Mouse (Mus musculus): ENCODE measurements at regions not wholly inside any gene's neighbourhood (a gene's known extent, or its start where the extent isn't known, plus 50 kb on each side); places are given as distances from the start of the nearest gene placed in this dataset.
A peak's percentile ranks its signal among the peaks of the same experiment; 100 is the strongest.

DNA sequence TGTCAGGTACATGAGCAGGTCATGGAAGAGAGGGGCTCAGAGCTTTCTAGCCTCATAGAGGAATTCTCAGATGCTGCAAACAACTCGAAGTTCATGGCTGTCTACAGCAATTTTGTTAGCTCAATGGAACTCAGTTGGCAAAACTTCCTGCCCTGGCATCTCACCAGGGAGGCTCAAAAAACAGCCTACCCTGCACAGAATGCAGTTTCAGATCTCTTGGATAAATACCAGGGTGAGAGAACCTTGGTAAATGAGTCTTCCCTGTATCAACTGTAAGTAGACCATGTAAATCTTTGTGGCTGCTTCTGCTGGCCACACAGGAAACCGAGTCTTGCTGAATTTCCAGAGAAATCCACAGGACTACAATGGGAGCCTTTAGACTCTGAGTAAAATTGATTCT is 101.1 kb upstream of the Rapgef5 start:
- Histone ChIP-seq H3K4me1 (ENCODE audit: control insufficient read depth, insufficient read depth, low read length) (peaks cover 7% of the 10 kb centered on the region; the same call in 1 of the 2 replicates), H3K9me3 (ENCODE audit: control insufficient read depth, low read length) (no peaks in the 10 kb centered on the region), H3K27me3 (replicated peaks; ENCODE audit: control insufficient read depth, insufficient read depth, low read length) (no peaks in the 10 kb centered on the region), H3K4me2 (ENCODE audit: low read depth, low read length) (no peak overlapping the region), H3K4me3 (ENCODE audit: low read length) (no peak overlapping the region), H3K27ac (ENCODE audit: low read length) (no peak overlapping the region), H3K36me3 (ENCODE audit: control insufficient read depth, insufficient read depth, low read length) (no peaks in the 10 kb centered on the region), H3K9ac (ENCODE audit: low read depth, low read length) (no peak overlapping the region)
- WGBS = 81% methylated on average over 2 of the region's 2 CpGs
- no peak for ATAC-seq

DNA sequence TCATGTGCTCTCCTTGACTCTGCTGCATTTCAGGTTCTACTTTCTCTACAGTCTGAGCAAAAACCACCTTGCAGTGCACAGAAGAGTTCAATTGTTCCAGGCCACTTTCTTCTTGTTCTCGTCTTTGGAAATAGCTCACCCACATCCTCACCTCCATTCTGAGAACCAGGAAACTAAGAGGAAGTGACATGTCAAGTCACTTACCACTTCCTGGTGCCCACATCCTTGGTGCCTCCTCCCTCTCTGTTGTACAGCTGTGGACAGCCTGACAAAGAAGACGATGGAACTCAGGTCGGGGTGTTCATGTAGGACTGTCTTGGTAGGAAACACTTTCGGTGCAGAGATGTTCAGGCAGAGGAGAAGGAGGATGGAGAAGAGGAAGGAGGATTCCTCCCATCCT is 98.3 kb upstream of the Rapgef5 start:
- H3K4me2 ChIP-seq (ENCODE audit: low read depth, low read length) = no peak overlapping the region
- WGBS = 81% methylated on average over 4 of the region's 4 CpGs
- no peaks in the 10 kb centered on the region for H3K27me3 ChIP-seq (replicated peaks; ENCODE audit: control insufficient read depth, insufficient read depth, low read length)
- no peak overlapping the region for H3K4me3 ChIP-seq (ENCODE audit: low read length)
- no peak overlapping the region for H3K9ac ChIP-seq (ENCODE audit: low read depth, low read length)
- H3K27ac ChIP-seq (ENCODE audit: low read length) = no peak overlapping the region
- ATAC-seq = no peak
- no peaks in the 10 kb centered on the region for H3K9me3 ChIP-seq (ENCODE audit: control insufficient read depth, low read length)
- no peaks in the 10 kb centered on the region for H3K36me3 ChIP-seq (ENCODE audit: control insufficient read depth, insufficient read depth, low read length)
- peaks cover 7% of the 10 kb centered on the region; the same call in 1 of the 2 replicates for H3K4me1 ChIP-seq (ENCODE audit: control insufficient read depth, insufficient read depth, low read length)

DNA sequence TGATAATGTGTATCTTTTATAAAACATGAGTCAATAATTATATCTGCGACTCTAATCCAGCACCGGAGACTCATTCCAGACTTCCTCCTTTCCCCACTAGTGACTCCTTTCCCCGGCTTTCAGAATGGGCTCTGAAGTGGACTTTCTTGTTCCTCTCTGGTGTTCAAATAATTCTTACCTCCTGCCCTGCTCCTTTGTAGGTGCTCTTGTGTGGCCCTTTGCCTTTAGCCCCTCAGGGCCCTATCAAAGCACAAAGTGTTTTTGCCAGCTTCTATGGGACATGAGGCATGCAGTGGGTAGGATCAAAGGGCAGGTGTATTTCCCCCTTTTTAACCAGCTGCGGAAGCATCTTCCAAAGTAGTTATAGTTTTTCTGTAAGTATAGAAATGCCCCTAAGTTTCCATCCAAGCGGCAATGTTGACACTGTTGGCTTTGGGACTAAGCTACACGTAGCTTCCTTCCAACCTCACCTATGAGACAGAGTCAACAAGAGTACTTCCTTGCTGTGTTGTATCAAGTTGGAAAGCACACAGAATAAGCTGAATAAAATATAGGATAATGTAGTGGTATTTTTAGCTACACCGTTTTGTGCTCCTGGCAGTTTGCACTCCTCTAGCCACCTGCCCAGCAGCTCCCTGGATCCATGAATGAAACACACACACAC is 93.8 kb upstream of the Rapgef5 start:
- WGBS = 86% methylated on average over 7 of the region's 7 CpGs
- Histone ChIP-seq H3K4me3 (ENCODE audit: low read length) (no peak overlapping the region), H3K9ac (ENCODE audit: low read depth, low read length) (no peak overlapping the region), H3K36me3 (ENCODE audit: control insufficient read depth, insufficient read depth, low read length) (no peaks in the 10 kb centered on the region), H3K27me3 (replicated peaks; ENCODE audit: control insufficient read depth, insufficient read depth, low read length) (no peaks in the 10 kb centered on the region), H3K4me2 (ENCODE audit: low read depth, low read length) (no peak overlapping the region), H3K4me1 (ENCODE audit: control insufficient read depth, insufficient read depth, low read length) (peaks cover 2% of the 10 kb centered on the region; the same call in 1 of the 2 replicates), H3K9me3 (ENCODE audit: control insufficient read depth, low read length) (no peaks in the 10 kb centered on the region), H3K27ac (ENCODE audit: low read length) (no peak overlapping the region)
- no peak for ATAC-seq

DNA sequence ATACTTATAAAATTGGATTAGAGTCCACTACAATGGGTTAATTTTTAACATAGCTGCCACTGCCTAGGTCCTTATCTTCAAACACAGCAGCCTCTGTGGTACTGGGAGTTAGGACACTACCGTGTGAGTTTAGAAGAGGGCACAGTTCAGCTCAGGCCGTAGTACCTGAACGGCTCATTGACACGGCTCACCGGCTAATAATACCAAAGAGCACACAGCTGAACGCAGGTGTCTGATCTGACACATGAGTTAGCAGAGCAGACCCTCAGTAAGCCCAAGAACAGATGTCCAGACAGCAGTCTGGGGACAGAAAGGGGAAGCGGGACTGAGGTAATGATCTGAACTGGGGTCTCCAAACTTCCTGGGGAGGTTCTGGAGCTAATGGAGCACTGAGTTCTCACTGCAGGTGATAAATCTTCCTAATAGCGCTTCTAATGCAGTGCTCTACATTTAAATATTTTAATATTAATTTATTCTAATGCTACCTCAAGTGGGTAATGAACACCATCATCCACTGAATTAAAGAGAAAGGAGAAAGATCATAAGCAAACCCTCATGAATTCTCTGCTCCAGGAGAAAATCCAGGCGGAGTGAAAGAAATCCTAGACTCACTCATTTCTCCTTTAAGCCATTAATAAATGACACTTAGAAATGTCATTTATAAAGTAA is 90.8 kb upstream of the Rapgef5 start:
- H3K36me3 ChIP-seq (ENCODE audit: control insufficient read depth, insufficient read depth, low read length) = no peaks in the 10 kb centered on the region
- peak; percentile 96 for ATAC-seq
- no peaks in the 10 kb centered on the region for H3K9me3 ChIP-seq (ENCODE audit: control insufficient read depth, low read length)
- no peaks in the 10 kb centered on the region for H3K27me3 ChIP-seq (replicated peaks; ENCODE audit: control insufficient read depth, insufficient read depth, low read length)
- peaks cover 2% of the 10 kb centered on the region; the same call in 1 of the 2 replicates for H3K4me1 ChIP-seq (ENCODE audit: control insufficient read depth, insufficient read depth, low read length)
- H3K9ac ChIP-seq (ENCODE audit: low read depth, low read length) = no peak overlapping the region
- WGBS = 50% methylated on average over 9 of the region's 9 CpGs
- H3K27ac ChIP-seq (ENCODE audit: low read length) = no peak overlapping the region
- no peak overlapping the region for H3K4me3 ChIP-seq (ENCODE audit: low read length)
- H3K4me2 ChIP-seq (ENCODE audit: low read depth, low read length) = no peak overlapping the region; the same call in 1 of the 2 replicates

DNA sequence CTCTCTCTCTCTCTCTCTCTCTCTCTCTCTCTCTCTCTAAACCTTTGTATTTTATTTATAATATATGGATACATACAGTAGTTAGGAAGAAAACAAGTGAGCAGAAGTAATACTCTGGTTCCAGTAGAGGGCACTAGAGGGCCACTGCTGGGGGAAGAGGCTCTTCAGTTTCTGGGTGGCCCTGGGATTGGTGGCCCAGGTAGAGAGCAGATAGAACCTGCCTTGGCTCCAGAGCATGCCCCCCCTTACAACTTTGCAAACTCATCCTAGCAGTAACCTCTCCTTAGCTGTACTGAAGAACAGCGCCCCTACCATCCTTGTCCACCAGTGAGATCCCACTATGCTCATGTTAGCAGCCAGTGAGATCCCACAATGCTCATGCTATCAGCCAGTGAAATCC is 88.8 kb upstream of the Rapgef5 start:
- H3K9ac ChIP-seq (ENCODE audit: low read depth, low read length) = no peak overlapping the region
- no peaks in the 10 kb centered on the region for H3K9me3 ChIP-seq (ENCODE audit: control insufficient read depth, low read length)
- H3K27ac ChIP-seq (ENCODE audit: low read length) = no peak overlapping the region
- no peak overlapping the region for H3K4me2 ChIP-seq (ENCODE audit: low read depth, low read length)
- ATAC-seq = 0 out of 2 replicates have a peak, but pooled peaks have one; percentile 22
- 30% methylated on average over 1 of the region's 1 CpGs for WGBS
- no peak overlapping the region for H3K4me3 ChIP-seq (ENCODE audit: low read length)
- no peaks in the 10 kb centered on the region for H3K27me3 ChIP-seq (replicated peaks; ENCODE audit: control insufficient read depth, insufficient read depth, low read length)
- no peaks in the 10 kb centered on the region for H3K36me3 ChIP-seq (ENCODE audit: control insufficient read depth, insufficient read depth, low read length)
- H3K4me1 ChIP-seq (ENCODE audit: control insufficient read depth, insufficient read depth, low read length) = peaks cover 2% of the 10 kb centered on the region; the same call in 1 of the 2 replicates

DNA sequence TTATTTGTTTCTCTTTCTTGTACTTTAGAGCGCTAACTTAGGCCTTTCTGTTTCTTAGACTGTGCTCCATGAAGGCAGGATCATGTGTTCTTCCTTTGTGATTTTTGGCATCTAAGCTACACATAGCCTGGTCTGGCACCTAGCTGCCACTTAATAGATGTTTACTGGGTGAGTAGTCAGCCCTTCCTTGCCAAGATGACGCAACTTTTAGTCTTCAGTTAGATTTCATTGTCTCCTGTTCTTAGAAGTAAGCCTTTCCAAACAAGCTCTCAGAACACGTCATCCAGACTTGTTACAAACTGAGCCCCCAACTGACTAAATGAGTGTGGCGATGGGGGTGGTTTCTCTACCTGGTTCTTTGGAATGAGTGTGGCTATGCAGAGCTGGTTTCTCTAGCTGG is 85.4 kb upstream of the Rapgef5 start:
- Histone ChIP-seq H3K27me3 (replicated peaks; ENCODE audit: control insufficient read depth, insufficient read depth, low read length) (no peaks in the 10 kb centered on the region), H3K4me1 (ENCODE audit: control insufficient read depth, insufficient read depth, low read length) (no peaks in the 10 kb centered on the region), H3K4me3 (ENCODE audit: low read length) (no peak overlapping the region), H3K9me3 (ENCODE audit: control insufficient read depth, low read length) (no peaks in the 10 kb centered on the region), H3K9ac (ENCODE audit: low read depth, low read length) (no peak overlapping the region), H3K4me2 (ENCODE audit: low read depth, low read length) (no peak overlapping the region), H3K27ac (ENCODE audit: low read length) (no peak overlapping the region), H3K36me3 (ENCODE audit: control insufficient read depth, insufficient read depth, low read length) (no peaks in the 10 kb centered on the region)
- no peak for ATAC-seq
- WGBS = 85% methylated on average over 4 of the region's 4 CpGs

DNA sequence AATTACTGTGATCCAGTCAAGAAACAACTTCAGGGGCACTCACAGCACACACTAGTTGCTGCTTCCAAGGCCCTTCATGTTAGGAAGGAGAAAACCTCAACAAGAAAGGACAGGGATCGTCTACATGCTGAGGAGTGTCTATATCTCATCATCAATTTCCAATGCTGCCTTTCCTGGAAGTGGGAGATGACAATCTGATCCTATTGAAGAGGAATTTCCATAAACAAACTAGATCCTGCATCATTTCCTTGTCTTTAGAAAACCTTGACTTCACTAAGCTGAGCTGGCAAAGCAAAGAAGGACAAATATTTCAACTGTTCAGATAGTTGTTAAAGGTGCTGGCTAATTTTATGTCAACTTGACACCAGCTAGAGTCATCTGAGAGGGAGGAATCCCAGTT is 83.5 kb upstream of the Rapgef5 start:
- Histone ChIP-seq H3K27me3 (replicated peaks; ENCODE audit: control insufficient read depth, insufficient read depth, low read length) (no peaks in the 10 kb centered on the region), H3K4me3 (ENCODE audit: low read length) (no peak overlapping the region), H3K9me3 (ENCODE audit: control insufficient read depth, low read length) (no peaks in the 10 kb centered on the region), H3K4me1 (ENCODE audit: control insufficient read depth, insufficient read depth, low read length) (no peaks in the 10 kb centered on the region), H3K9ac (ENCODE audit: low read depth, low read length) (no peak overlapping the region), H3K36me3 (ENCODE audit: control insufficient read depth, insufficient read depth, low read length) (no peaks in the 10 kb centered on the region), H3K4me2 (ENCODE audit: low read depth, low read length) (no peak overlapping the region), H3K27ac (ENCODE audit: low read length) (no peak overlapping the region)
- no peak for ATAC-seq
- 67% methylated on average over 1 of the region's 1 CpGs for WGBS

DNA sequence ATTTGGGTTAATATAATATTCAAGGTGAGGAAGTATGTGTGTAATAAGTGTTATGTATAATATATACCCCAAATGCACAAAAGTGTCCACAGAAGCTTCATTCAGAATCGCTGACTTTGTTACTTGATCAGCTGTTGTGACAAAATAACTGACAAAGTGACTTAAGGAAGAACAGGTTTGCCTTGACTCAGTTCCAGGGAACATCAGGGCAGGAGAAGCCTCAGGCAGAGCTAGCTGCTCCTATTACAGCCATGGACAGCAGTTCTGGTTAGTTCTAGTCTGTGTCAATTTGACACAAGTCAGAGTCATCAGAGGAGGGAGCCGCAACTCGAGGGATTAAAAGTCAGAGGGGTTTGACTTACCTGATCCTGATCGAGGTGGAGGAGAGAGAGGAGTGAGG is 79.3 kb upstream of the Rapgef5 start:
- WGBS = 70% methylated on average over 4 of the region's 4 CpGs

DNA sequence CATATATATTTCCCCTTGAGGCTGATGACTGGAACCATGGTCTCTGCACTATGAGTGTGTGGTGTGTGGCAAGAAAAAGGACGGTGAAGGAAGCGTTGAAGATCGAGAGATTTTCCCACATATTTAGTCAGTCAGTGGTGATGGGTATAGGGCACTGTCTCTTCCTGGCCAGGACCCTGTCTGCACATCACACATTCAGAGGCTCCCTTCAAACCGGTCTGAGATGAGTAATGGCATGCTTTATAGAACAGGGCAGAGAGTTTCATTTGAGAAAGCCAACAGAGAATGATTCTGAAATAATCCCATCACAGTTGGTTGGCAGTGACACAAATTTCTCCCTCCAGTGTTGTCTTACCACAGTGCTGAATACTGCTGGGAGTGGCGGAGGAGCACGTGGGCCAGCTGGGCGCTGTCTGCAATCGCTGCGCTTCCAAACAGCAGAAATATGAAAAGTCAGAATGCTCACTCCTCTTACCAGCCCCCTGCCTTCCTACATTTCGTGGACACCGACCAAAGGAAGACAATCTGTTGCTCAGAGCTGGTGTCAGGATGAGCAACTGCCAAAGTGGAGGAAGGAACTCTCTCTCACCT is 77.2 kb upstream of the Rapgef5 start:
- Histone ChIP-seq H3K4me3 (ENCODE audit: low read length) (no peak overlapping the region), H3K36me3 (ENCODE audit: control insufficient read depth, insufficient read depth, low read length) (no peaks in the 10 kb centered on the region), H3K4me1 (ENCODE audit: control insufficient read depth, insufficient read depth, low read length) (no peaks in the 10 kb centered on the region), H3K27me3 (replicated peaks; ENCODE audit: control insufficient read depth, insufficient read depth, low read length) (no peaks in the 10 kb centered on the region), H3K9me3 (ENCODE audit: control insufficient read depth, low read length) (no peaks in the 10 kb centered on the region), H3K4me2 (ENCODE audit: low read depth, low read length) (no peak overlapping the region), H3K9ac (ENCODE audit: low read depth, low read length) (no peak overlapping the region), H3K27ac (ENCODE audit: low read length) (no peak overlapping the region)
- 62% methylated on average over 11 of the region's 11 CpGs for WGBS
- no peak for ATAC-seq

More for the DNA sequence above, 79.3 kb upstream of the Rapgef5 start:
- no peak overlapping the region for H3K4me3 ChIP-seq (ENCODE audit: low read length)
- H3K9me3 ChIP-seq (ENCODE audit: control insufficient read depth, low read length) = no peaks in the 10 kb centered on the region
- no peak overlapping the region for H3K9ac ChIP-seq (ENCODE audit: low read depth, low read length)
- no peak for ATAC-seq
- no peak overlapping the region for H3K27ac ChIP-seq (ENCODE audit: low read length)
- H3K27me3 ChIP-seq (replicated peaks; ENCODE audit: control insufficient read depth, insufficient read depth, low read length) = no peaks in the 10 kb centered on the region
- H3K4me1 ChIP-seq (ENCODE audit: control insufficient read depth, insufficient read depth, low read length) = no peaks in the 10 kb centered on the region
- H3K4me2 ChIP-seq (ENCODE audit: low read depth, low read length) = no peak overlapping the region
- H3K36me3 ChIP-seq (ENCODE audit: control insufficient read depth, insufficient read depth, low read length) = no peaks in the 10 kb centered on the region
